Mouse (Mus musculus): ENCODE measurements around the gene Duoxa2. TPM values are rescaled to one million over a fixed set of nuclear protein-coding genes. Genes with fewer than 3 reads are reported as not detected.

Duoxa2 gene
- polyA plus RNA-seq (2016; fragmentation: Nextera tagmentation; extraction: Ambion mirVana), result not detected in 2 replicates

DNA sequence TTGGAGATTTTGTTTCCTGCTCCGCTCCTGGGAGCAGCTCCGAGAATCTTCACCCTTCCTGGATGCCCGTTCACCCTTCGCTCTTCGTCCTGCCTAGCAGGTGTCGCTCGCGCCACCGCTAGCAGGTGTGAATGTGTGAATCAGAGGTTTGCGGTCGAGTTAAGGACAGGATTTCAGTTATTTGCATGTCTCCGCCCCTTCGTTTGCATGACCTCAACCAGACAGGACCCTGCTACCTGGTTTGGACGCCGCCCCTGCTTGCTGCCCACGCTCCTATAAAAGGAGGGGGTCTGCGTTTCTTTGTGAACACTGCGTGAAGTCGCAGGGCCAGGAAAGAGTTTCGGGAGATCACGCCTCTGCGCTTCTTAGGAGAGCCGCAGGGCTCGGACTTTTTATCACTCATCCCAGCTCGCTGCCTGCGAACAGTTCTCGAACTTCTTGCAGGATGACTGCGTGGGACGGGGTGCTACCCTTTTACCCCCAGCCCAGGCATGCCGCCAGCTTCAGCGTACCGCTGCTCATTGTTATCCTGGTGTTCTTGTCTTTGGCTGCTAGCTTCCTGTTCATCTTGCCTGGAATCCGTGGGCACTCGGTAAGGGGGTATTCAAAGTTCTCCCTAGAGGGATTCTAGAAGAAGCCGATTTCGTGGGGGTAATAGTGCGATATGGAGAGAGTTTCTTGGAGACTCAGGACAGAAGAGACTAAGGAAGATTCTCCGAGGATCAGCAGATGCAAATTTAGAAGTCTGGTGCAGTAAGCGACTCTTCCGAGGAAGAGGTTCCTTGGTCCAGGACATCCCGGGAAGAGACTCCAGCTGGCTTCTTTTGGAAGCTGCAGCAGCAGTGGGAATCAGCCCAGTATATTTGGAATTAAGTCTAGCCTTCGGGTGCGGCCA, at the start of gene Duoxa2:
Gene Duoxa2, plus strand, starts transcription at position 305 of the 895 bp plus-strand sequence.
- peak within 1 kb of the TSS; percentile 52 for H3K4me2 ChIP-seq (replicated peaks)
- WGBS, result under 1% methylated on average over 43 of the region's 43 CpGs
- H3K9me3 ChIP-seq, result no peaks in the 10 kb centered on the region
- H3K4me3 ChIP-seq, result 0 out of 2 replicates have a peak within 1 kb of the TSS, but pooled peaks have one; percentile 7
- no peak within 1 kb of the TSS for H3K27ac ChIP-seq
- ATAC-seq (ENCODE audit: low FRiP score, low read depth), result no peak
- H3K27me3 ChIP-seq (replicated peaks), result peaks cover 95% of the 10 kb centered on the region
- no peaks in the 10 kb centered on the region for H3K36me3 ChIP-seq
- H3K4me1 ChIP-seq, result peaks cover 28% of the 10 kb centered on the region
- H3K9ac ChIP-seq, result no peak within 1 kb of the TSS

DNA sequence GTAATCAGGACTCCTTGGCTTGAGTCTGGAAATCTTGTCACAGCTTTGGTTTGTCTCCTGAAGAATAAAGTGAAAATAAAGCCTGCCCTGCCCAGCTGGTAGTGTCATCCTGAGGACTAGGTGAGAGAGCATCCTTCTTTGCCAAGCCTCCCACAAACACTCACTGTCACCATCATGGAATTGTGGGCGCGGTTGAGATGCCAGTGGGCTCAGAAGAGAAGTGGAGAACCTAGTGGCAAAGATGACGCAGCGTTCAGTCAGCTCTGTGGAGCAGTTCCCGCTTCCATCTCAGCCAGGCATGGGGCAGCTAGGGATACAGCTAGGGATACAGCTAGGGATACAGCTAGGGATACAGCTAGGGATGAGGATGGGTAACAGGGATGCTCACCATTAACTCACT, 42.7 kb upstream of the Duoxa2 start:
- 93% methylated on average over 5 of the region's 5 CpGs for WGBS

GRCm38 (mm10) chr2:122260729-122261128, 38.0 kb upstream of the Duoxa2 start:
- 92% methylated on average over 5 of the region's 5 CpGs for whole genome bisulfite sequencing
- no peak for ATAC-seq (ENCODE audit: low FRiP score, low read depth)

More for the DNA sequence above, 42.7 kb upstream of the Duoxa2 start:
- Histone ChIP-seq H3K9ac (no peak overlapping the region), H3K27ac (no peak overlapping the region), H3K4me3 (no peak overlapping the region), H3K4me2 (replicated peaks) (no peak overlapping the region), H3K4me1 (no peaks in the 10 kb centered on the region), H3K27me3 (replicated peaks) (no peaks in the 10 kb centered on the region), H3K36me3 (no peaks in the 10 kb centered on the region), H3K9me3 (no peaks in the 10 kb centered on the region)
- ATAC-seq (ENCODE audit: low FRiP score, low read depth), result no peak

DNA sequence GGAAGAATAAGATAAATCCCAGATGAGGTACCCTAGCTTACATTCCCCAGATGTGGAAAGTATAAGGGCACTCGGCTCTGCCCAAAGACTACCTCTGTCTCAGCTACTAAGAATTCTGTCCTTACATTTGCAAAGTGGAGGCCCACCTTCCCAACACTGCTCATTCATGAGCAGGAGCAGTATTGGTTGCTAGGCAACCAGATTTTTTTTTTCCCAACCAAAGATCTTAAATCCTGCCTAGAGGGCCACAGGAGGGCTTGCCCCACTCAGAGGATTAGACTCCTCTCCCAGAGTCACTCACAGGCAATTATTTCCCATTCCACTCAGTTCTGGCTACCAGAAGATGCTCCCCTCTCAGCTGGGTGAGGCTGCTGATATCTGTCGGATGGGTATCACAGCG, 34.0 kb upstream of the Duoxa2 start:
- Histone ChIP-seq H3K4me3 (no peak overlapping the region), H3K27me3 (replicated peaks) (no peaks in the 10 kb centered on the region), H3K4me1 (peaks cover 8% of the 10 kb centered on the region), H3K36me3 (no peaks in the 10 kb centered on the region), H3K9ac (no peak overlapping the region), H3K27ac (no peak overlapping the region), H3K9me3 (no peaks in the 10 kb centered on the region), H3K4me2 (replicated peaks) (no peak overlapping the region)
- 0 out of 2 replicates have a peak, but pooled peaks have one; percentile 48 for ATAC-seq (ENCODE audit: low FRiP score, low read depth)
- WGBS, result 75% methylated on average over 3 of the region's 3 CpGs

More at GRCm38 (mm10) chr2:122260729-122261128, 38.0 kb upstream of the Duoxa2 start:
- peaks cover 8% of the 10 kb centered on the region for H3K4me1 ChIP-seq
- no peaks in the 10 kb centered on the region for H3K27me3 ChIP-seq (replicated peaks)
- no peaks in the 10 kb centered on the region for H3K9me3 ChIP-seq
- no peaks in the 10 kb centered on the region for H3K36me3 ChIP-seq
- H3K4me3 ChIP-seq, result no peak overlapping the region
- H3K9ac ChIP-seq, result no peak overlapping the region
- H3K4me2 ChIP-seq (replicated peaks), result no peak overlapping the region
- no peak overlapping the region for H3K27ac ChIP-seq

GRCm38 (mm10) chr2:122266407-122267193, 32.1 kb upstream of the Duoxa2 start:
- Histone ChIP-seq H3K9ac (no peak overlapping the region), H3K9me3 (no peaks in the 10 kb centered on the region), H3K27ac (no peak overlapping the region), H3K4me3 (no peak overlapping the region), H3K4me2 (replicated peaks) (no peak overlapping the region), H3K4me1 (peaks cover 8% of the 10 kb centered on the region), H3K36me3 (no peaks in the 10 kb centered on the region), H3K27me3 (replicated peaks) (no peaks in the 10 kb centered on the region)
- no peak for ATAC-seq (ENCODE audit: low FRiP score, low read depth)
- 93% methylated on average over 7 of the region's 7 CpGs for WGBS

- Histone ChIP-seq H3K9me3 (no peaks in the 10 kb centered on the region), H3K4me2 (replicated peaks) (no peak overlapping the region)
These were observed 19.9 kb upstream of the Duoxa2 start for GRCm38 (mm10) chr2:122278769-122279168.

GRCm38 (mm10) chr2:122284091-122284490, 14.6 kb upstream of the Duoxa2 start:
- no peak overlapping the region for H3K9ac ChIP-seq
- H3K4me2 ChIP-seq (replicated peaks), result no peak overlapping the region
- 89% methylated on average over 9 of the region's 9 CpGs for WGBS
- ATAC-seq (ENCODE audit: low FRiP score, low read depth), result no peak
- no peaks in the 10 kb centered on the region for H3K9me3 ChIP-seq
- H3K4me3 ChIP-seq, result no peak overlapping the region
- no peaks in the 10 kb centered on the region for H3K27me3 ChIP-seq (replicated peaks)
- no peak overlapping the region for H3K27ac ChIP-seq
- H3K36me3 ChIP-seq, result no peaks in the 10 kb centered on the region
- H3K4me1 ChIP-seq, result no peaks in the 10 kb centered on the region

More at GRCm38 (mm10) chr2:122278769-122279168, 19.9 kb upstream of the Duoxa2 start:
- Histone ChIP-seq H3K4me3 (no peak overlapping the region), H3K27ac (no peak overlapping the region), H3K36me3 (no peaks in the 10 kb centered on the region), H3K4me1 (no peaks in the 10 kb centered on the region), H3K27me3 (replicated peaks) (no peaks in the 10 kb centered on the region), H3K9ac (no peak overlapping the region)
- no peak for ATAC-seq (ENCODE audit: low FRiP score, low read depth)
- 89% methylated on average over 3 of the region's 3 CpGs for WGBS

DNA sequence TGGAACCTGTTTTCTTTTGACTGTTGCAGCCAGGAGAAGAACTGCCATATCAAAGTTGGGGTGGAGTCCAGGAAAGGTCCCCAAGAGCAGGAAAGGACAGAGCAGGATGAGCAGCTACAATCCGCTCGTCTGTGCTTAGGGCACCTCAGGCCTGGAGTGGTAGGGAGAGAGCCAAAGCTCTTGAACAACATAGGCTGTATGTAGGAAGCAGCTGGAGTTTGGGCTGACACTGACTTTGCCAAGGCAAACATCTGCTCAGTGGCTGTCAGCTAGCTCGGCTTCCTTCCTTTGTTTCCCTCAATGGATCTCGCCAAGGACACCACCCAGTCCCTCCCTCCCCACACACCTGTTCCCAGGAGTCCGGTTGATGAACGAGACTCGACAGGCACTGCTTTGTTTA, 12.6 kb upstream of the Duoxa2 start:
- H3K4me3 ChIP-seq, result no peak overlapping the region
- no peaks in the 10 kb centered on the region for H3K27me3 ChIP-seq (replicated peaks)
- WGBS, result 71% methylated on average over 7 of the region's 7 CpGs
- H3K27ac ChIP-seq, result no peak overlapping the region
- H3K9ac ChIP-seq, result no peak overlapping the region
- H3K4me1 ChIP-seq, result no peaks in the 10 kb centered on the region
- H3K4me2 ChIP-seq (replicated peaks), result no peak overlapping the region
- ATAC-seq (ENCODE audit: low FRiP score, low read depth), result no peak
- H3K36me3 ChIP-seq, result no peaks in the 10 kb centered on the region
- H3K9me3 ChIP-seq, result no peaks in the 10 kb centered on the region

DNA sequence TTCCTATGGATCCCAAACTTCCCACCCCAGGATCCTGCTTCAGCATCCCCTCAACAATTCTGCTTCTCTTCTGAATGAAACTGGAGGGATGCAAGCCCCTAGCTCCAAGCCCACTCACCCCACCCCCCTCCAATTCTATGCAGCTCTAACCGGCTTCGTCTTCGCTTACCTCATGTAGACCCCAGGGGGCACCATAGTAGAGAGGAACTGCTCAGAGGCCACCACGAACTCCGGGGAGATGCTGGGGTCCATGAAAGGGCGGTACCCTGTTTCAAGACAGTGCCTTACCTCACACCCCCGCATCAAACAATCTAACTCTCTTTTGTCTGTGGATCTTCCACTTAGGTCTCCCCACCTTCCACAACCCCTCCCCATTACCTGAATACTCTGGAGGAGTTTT, 3.8 kb upstream of the Duoxa2 start:
- Histone ChIP-seq H3K9me3 (no peaks in the 10 kb centered on the region), H3K36me3 (no peaks in the 10 kb centered on the region), H3K27ac (no peak overlapping the region), H3K27me3 (replicated peaks) (peaks cover 63% of the 10 kb centered on the region), H3K4me2 (replicated peaks) (no peak overlapping the region), H3K4me3 (no peak overlapping the region), H3K4me1 (peaks cover 17% of the 10 kb centered on the region), H3K9ac (no peak overlapping the region)
- no peak for ATAC-seq (ENCODE audit: low FRiP score, low read depth)
- WGBS, result 4% methylated on average over 7 of the region's 7 CpGs

DNA sequence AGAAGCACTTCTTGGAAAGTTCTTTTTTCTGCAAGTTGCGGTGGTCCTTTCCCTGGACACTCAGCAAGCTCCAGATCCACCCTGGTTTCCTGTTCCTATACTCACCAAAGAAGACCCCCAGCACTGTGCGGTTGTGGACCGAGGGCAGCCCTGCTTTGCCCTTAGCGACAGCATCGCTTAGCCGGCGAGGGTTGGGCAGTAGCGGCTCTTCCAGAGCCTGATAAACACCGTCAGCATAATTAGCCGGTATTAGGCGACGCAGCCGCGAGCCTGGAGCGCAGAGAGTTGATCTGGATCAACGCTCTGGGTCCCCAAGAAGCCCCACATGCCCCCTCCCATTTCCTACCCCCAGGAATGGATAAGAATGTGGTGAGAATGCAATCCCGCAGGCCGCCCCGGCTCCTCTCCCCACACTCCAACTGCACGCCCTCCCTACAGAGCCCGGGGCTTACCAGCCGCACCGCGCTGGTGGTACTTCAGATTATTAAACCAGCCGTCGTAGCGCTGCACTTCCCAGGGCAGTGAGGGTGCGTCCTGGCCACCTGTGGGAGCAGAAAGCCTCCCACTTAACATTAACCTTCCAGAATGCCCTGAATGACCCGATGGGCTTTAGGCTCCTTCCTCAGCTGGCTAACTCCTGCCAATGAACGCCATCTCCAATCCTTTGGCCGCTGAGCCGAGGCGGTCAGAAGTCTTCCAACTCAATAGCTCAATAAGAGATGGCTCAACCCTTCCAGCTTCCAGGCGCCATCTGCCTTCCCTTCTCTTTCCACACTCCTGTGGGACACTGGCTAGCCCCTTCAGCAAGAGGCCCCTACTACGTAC, 1.2 kb upstream of the Duoxa2 start:
- H3K9me3 ChIP-seq, result no peaks in the 10 kb centered on the region
- no peak for ATAC-seq (ENCODE audit: low FRiP score, low read depth)
- H3K9ac ChIP-seq, result no peak overlapping the region
- no peaks in the 10 kb centered on the region for H3K36me3 ChIP-seq
- peaks cover 28% of the 10 kb centered on the region for H3K4me1 ChIP-seq
- H3K4me3 ChIP-seq, result peak overlapping the region; percentile 13; the same call in 1 of the 2 replicates
- no peak overlapping the region for H3K27ac ChIP-seq
- peak overlapping the region; percentile 33 for H3K4me2 ChIP-seq (replicated peaks)
- peaks cover 86% of the 10 kb centered on the region for H3K27me3 ChIP-seq (replicated peaks)
- WGBS, result 1% methylated on average over 35 of the region's 35 CpGs

GRCm38 (mm10) chr2:122298096-122298499, 602 bp upstream of the Duoxa2 start, which contains the start of gene Duox2:
Gene Duox2 (minus strand): TSS chr2:122298449.
- ATAC-seq (ENCODE audit: low FRiP score, low read depth), result no peak
- H3K9ac ChIP-seq, result no peak within 1 kb of the TSS
- H3K4me2 ChIP-seq (replicated peaks), result peak within 1 kb of the TSS; percentile 52
- peaks cover 90% of the 10 kb centered on the region for H3K27me3 ChIP-seq (replicated peaks)
- H3K36me3 ChIP-seq, result no peaks in the 10 kb centered on the region
- no peak within 1 kb of the TSS for H3K27ac ChIP-seq
- H3K4me3 ChIP-seq, result peak within 1 kb of the TSS; percentile 13; the same call in 1 of the 2 replicates
- H3K9me3 ChIP-seq, result no peaks in the 10 kb centered on the region
- peaks cover 28% of the 10 kb centered on the region for H3K4me1 ChIP-seq
- WGBS, result 2% methylated on average over 13 of the region's 13 CpGs

Data from neural tube, embryonic 12.5 days (tissue).